Mouse (Mus musculus): ENCODE data around the gene Clec2h.
"Not testable (repeated sequence)": the region's sequence is repeated elsewhere in the genome, so short reads cannot be mapped to it uniquely, and the experiment has no call there.

- TF ChIP-seq CTCF (IDR thresholded peaks at IDR 0.05; ENCODE audit: low read depth, low read length); EP300 (IDR thresholded peaks at IDR 0.05; ENCODE audit: insufficient read depth, low read depth, low read length); POLR2A (IDR thresholded peaks at IDR 0.05; ENCODE audit: insufficient read depth, low read length): not testable (repeated sequence)
These were observed 11.4 kb upstream of the Clec2h start for GRCm38 (mm10) chr6:128650827-128651226.
